Mouse (Mus musculus): ENCODE measurements around the gene Disc1. TPM values are rescaled to one million over a fixed set of nuclear protein-coding genes. Genes with fewer than 3 reads are reported as not detected.

Gene Disc1
- polyA plus RNA-seq, 2 experiments from 2014 or later = 0.19 TPM; not detected in 1

- ATAC-seq = no peak
These were observed 218.3 kb downstream of the Disc1 start for GRCm38 (mm10) chr8:125272089-125272866.

GRCm38 (mm10) chr8:125277071-125277682, 223.2 kb downstream of the Disc1 start:
- no peak for ATAC-seq

- ATAC-seq = no peak
These were observed 225.2 kb downstream of the Disc1 start for GRCm38 (mm10) chr8:125279156-125279555.

- ATAC-seq = no peak
These were observed 225.9 kb downstream of the Disc1 start for GRCm38 (mm10) chr8:125279892-125280291.

- ATAC-seq = no peak
These were observed 228.5 kb downstream of the Disc1 start for GRCm38 (mm10) chr8:125282531-125282930.

GRCm38 (mm10) chr8:125283542-125283941, 229.5 kb downstream of the Disc1 start:
- ATAC-seq = no peak

GRCm38 (mm10) chr8:125284875-125285274, 230.9 kb downstream of the Disc1 start:
- ATAC-seq = no peak

- ATAC-seq = no peak
These were observed 231.4 kb downstream of the Disc1 start for GRCm38 (mm10) chr8:125285391-125285790.

GRCm38 (mm10) chr8:125285966-125286681, 232.1 kb downstream of the Disc1 start:
- no peak for ATAC-seq

GRCm38 (mm10) chr8:125287311-125287710, 233.3 kb downstream of the Disc1 start:
- ATAC-seq = no peak

- ATAC-seq = no peak
These were observed 233.9 kb downstream of the Disc1 start for GRCm38 (mm10) chr8:125287841-125288341.

- no peak for ATAC-seq
These were observed 237.5 kb downstream of the Disc1 start for GRCm38 (mm10) chr8:125291506-125291905.

GRCm38 (mm10) chr8:125291932-125292717, 238.1 kb downstream of the Disc1 start:
- no peak for ATAC-seq

GRCm38 (mm10) chr8:125292933-125293591, 239.1 kb downstream of the Disc1 start:
- no peak for ATAC-seq

- no peak for ATAC-seq
These were observed 245.3 kb downstream of the Disc1 start for GRCm38 (mm10) chr8:125299248-125299647.

GRCm38 (mm10) chr8:125301931-125302361, 248.0 kb downstream of the Disc1 start:
- no peak for ATAC-seq

GRCm38 (mm10) chr8:125306665-125307064, 252.7 kb downstream of the Disc1 start:
- ATAC-seq = no peak

- ATAC-seq = no peak
These were observed 256.0 kb downstream of the Disc1 start for GRCm38 (mm10) chr8:125309985-125310384.

All from CD4-positive, CD25-positive, alpha-beta regulatory T cell, adult 4 months (primary cell).